In genomic region chr17:55103470-55103869, GRCm38 (mm10) we compare ENCODE assay signal across 33 mouse cellular contexts.
"Had no signal": no experiment of that assay in that cellular context is flagged by ENCODE, and none has a peak within 500 bp of the region (broad histone marks: within the 10 kb centered on the region; RNA-seq: fewer than 3 reads in every experiment).

No protein-coding gene starts in this region.

- H3K9me3 ChIP-seq: heart, embryonic 10.5 days; heart, embryonic 12.5 days; heart, embryonic 13.5 days; heart, embryonic 15.5 days; hindbrain, embryonic 10.5 days; hindbrain, embryonic 12.5 days; hindbrain, embryonic 15.5 days; intestine, embryonic 15.5 days; kidney, embryonic 15.5 days had no signal

- H3K4me1 ChIP-seq: heart, embryonic 10.5 days; heart, embryonic 12.5 days; heart, embryonic 13.5 days; heart, embryonic 15.5 days; hindbrain, embryonic 10.5 days; hindbrain, embryonic 12.5 days; hindbrain, embryonic 15.5 days; intestine, embryonic 15.5 days; kidney, embryonic 15.5 days had no signal

- ATAC-seq: inflammation-experienced regulatory T-cells, adult 6 months; intestine, embryonic 15.5 days; intestine, embryonic 16.5 days; intestine, postnatal 0 days had no signal

- H3K27ac ChIP-seq: heart, embryonic 10.5 days; heart, embryonic 13.5 days; heart, embryonic 15.5 days; hindbrain, embryonic 10.5 days; hindbrain, embryonic 12.5 days; hindbrain, embryonic 14.5 days; hindbrain, embryonic 15.5 days; intestine, embryonic 15.5 days; kidney, embryonic 15.5 days; kidney, postnatal 0 days; layer of hippocampus, adult 2 months; left cerebral cortex, adult 2 months had no signal

- H3K36me3 ChIP-seq: heart, embryonic 10.5 days; heart, embryonic 12.5 days; heart, embryonic 13.5 days; heart, embryonic 15.5 days; hindbrain, embryonic 10.5 days; hindbrain, embryonic 12.5 days; hindbrain, embryonic 15.5 days; intestine, embryonic 15.5 days; kidney, embryonic 15.5 days had no signal

- H3K27me3 ChIP-seq: heart, embryonic 12.5 days; heart, embryonic 13.5 days; heart, embryonic 15.5 days; hindbrain, embryonic 12.5 days; hindbrain, embryonic 15.5 days; intestine, embryonic 15.5 days; kidney, embryonic 15.5 days had no signal

- H3K4me2 ChIP-seq: heart, embryonic 11.5 days; heart, embryonic 12.5 days; heart, embryonic 13.5 days; heart, embryonic 15.5 days; hindbrain, embryonic 12.5 days; hindbrain, embryonic 14.5 days; hindbrain, embryonic 15.5 days; intestine, embryonic 15.5 days; kidney, embryonic 15.5 days had no signal

- H3K4me3 ChIP-seq: heart, embryonic 10.5 days; heart, embryonic 12.5 days; heart, embryonic 13.5 days; heart, embryonic 15.5 days; hindbrain, embryonic 10.5 days; hindbrain, embryonic 12.5 days; hindbrain, embryonic 15.5 days; intestine, embryonic 15.5 days; kidney, embryonic 15.5 days; layer of hippocampus, adult 2 months; left cerebral cortex, adult 2 months had no signal

- DNase-seq: heart, postnatal 10 days; heart, postnatal 14 days; heart, postnatal 36 days; heart, postnatal 4 days; kidney, adult 11 months; kidney, adult 18-20 months; kidney, adult 2 months; kidney, adult 8-10 months; kidney, adult 9 months; kidney, postnatal 10 days; kidney, postnatal 14 days; kidney, postnatal 25 days; kidney, postnatal 36 days; kidney, postnatal 4 days; layer of hippocampus, adult 9-11 months; layer of hippocampus, postnatal 36 days had no signal

- H3K9ac ChIP-seq: heart, embryonic 12.5 days; heart, embryonic 13.5 days; heart, embryonic 15.5 days; hindbrain, embryonic 12.5 days; hindbrain, embryonic 14.5 days; hindbrain, embryonic 15.5 days; intestine, embryonic 15.5 days; kidney, embryonic 15.5 days had no signal
